11 mouse cellular contexts compared by ENCODE assay signal in genomic region chr3:56789155-56789554, GRCm38 (mm10).
DNase-seq lines count a peak whose midpoint lies in the region; ATAC-seq and TF ChIP-seq lines count a peak whose summit lies in the region.
"Had no signal": no experiment of that assay in that cellular context is flagged by ENCODE, and none has a peak within 500 bp of the region (broad histone marks: within the 10 kb centered on the region; RNA-seq: fewer than 3 reads in every experiment).

No protein-coding gene starts in this region.

- no peaks in the 10 kb centered on the region for H3K9me3 ChIP-seq in hindbrain, embryonic 10.5 days
- H3K9me3 ChIP-seq in hindbrain, embryonic 16.5 days (ENCODE audit: control insufficient read depth, low read length): no peaks in the 10 kb centered on the region
- H3K9me3 ChIP-seq in forebrain, postnatal 0 days (ENCODE audit: low read length): no peaks in the 10 kb centered on the region
- H3K9me3 ChIP-seq in stomach, postnatal 0 days (ENCODE audit: control insufficient read depth, low read length): no peaks in the 10 kb centered on the region
- H3K9me3 ChIP-seq: embryonic facial prominence, embryonic 12.5 days; G1E had no signal

- no peak overlapping the region for H3K27ac ChIP-seq in hindbrain, embryonic 10.5 days
- H3K27ac ChIP-seq in hindbrain, embryonic 16.5 days (ENCODE audit: low read depth, low read length): no peak overlapping the region
- peak overlapping the region; percentile 54; the same call in 1 of the 2 replicates for H3K27ac ChIP-seq in forebrain, postnatal 0 days (ENCODE audit: low read depth, low read length)
- H3K27ac ChIP-seq in stomach, postnatal 0 days (replicated peaks): no peak overlapping the region
- H3K27ac ChIP-seq: embryonic facial prominence, embryonic 12.5 days had no signal

- no peaks in the 10 kb centered on the region for H3K4me1 ChIP-seq in hindbrain, embryonic 10.5 days (replicated peaks)
- no peaks in the 10 kb centered on the region for H3K4me1 ChIP-seq in hindbrain, embryonic 16.5 days (ENCODE audit: control insufficient read depth, insufficient read depth, low read depth, low read length)
- no peaks in the 10 kb centered on the region for H3K4me1 ChIP-seq in forebrain, postnatal 0 days (ENCODE audit: insufficient read depth)
- no peaks in the 10 kb centered on the region for H3K4me1 ChIP-seq in stomach, postnatal 0 days (replicated peaks; ENCODE audit: control insufficient read depth, insufficient read depth)
- H3K4me1 ChIP-seq: embryonic facial prominence, embryonic 12.5 days had no signal

- TF ChIP-seq CTCF in forebrain, postnatal 0 days (IDR thresholded peaks at IDR 0.05; ENCODE audit: low read depth): no peak
- TF ChIP-seq CTCF in stomach, postnatal 0 days (IDR thresholded peaks at IDR 0.05; ENCODE audit: low read depth): no peak

- H3K4me3 ChIP-seq in hindbrain, embryonic 10.5 days: no peak overlapping the region
- no peak overlapping the region for H3K4me3 ChIP-seq in hindbrain, embryonic 16.5 days (ENCODE audit: low read length)
- no peak overlapping the region for H3K4me3 ChIP-seq in forebrain, postnatal 0 days (ENCODE audit: low read depth, low read length)
- no peak overlapping the region for H3K4me3 ChIP-seq in stomach, postnatal 0 days (ENCODE audit: low read depth, low read length)
- H3K4me3 ChIP-seq: embryonic facial prominence, embryonic 12.5 days had no signal

- H3K4me2 ChIP-seq in hindbrain, embryonic 16.5 days (ENCODE audit: low read length): no peak overlapping the region
- no peak overlapping the region for H3K4me2 ChIP-seq in forebrain, postnatal 0 days (ENCODE audit: low read depth)
- no peak overlapping the region for H3K4me2 ChIP-seq in stomach, postnatal 0 days (replicated peaks; ENCODE audit: low read depth)
- H3K4me2 ChIP-seq: embryonic facial prominence, embryonic 12.5 days had no signal

- peak; percentile 33 for DNase-seq in hindbrain, embryonic 10.5 days (ENCODE audit: low spot score)
- DNase-seq in right cerebral cortex, postnatal 10 days (ENCODE audit: low spot score in 2 of 2): peak; percentile 22 to 29
- DNase-seq in right cerebral cortex, postnatal 14 days: no peak
- peak; percentile 60 for DNase-seq in forebrain, postnatal 0 days
- peak; percentile 26 for DNase-seq in stomach, postnatal 0 days (ENCODE audit: low spot score)
- no peak for DNase-seq in layer of hippocampus, postnatal 25 days (ENCODE audit: extremely low spot score in 1 of 2, low spot score in 1 of 2)
- no peak for DNase-seq in heart, adult 18-20 months
- DNase-seq: thymus, postnatal 36 days had no signal

- H3K9ac ChIP-seq in hindbrain, embryonic 16.5 days (ENCODE audit: low read depth, low read length): no peak overlapping the region
- no peak overlapping the region for H3K9ac ChIP-seq in forebrain, postnatal 0 days
- H3K9ac ChIP-seq in stomach, postnatal 0 days (ENCODE audit: low read length): no peak overlapping the region
- H3K9ac ChIP-seq: embryonic facial prominence, embryonic 12.5 days had no signal

- no peaks in the 10 kb centered on the region for H3K27me3 ChIP-seq in hindbrain, embryonic 10.5 days (ENCODE audit: insufficient read depth, poor library complexity, severe bottlenecking)
- no peaks in the 10 kb centered on the region for H3K27me3 ChIP-seq in hindbrain, embryonic 16.5 days (replicated peaks; ENCODE audit: control insufficient read depth, insufficient read depth, low read length)
- H3K27me3 ChIP-seq in forebrain, postnatal 0 days (ENCODE audit: insufficient read depth, low read length): no peaks in the 10 kb centered on the region
- H3K27me3 ChIP-seq in stomach, postnatal 0 days (ENCODE audit: control insufficient read depth, insufficient read depth, low read length): no peaks in the 10 kb centered on the region
- H3K27me3 ChIP-seq: embryonic facial prominence, embryonic 12.5 days had no signal

- WGBS in hindbrain, embryonic 10.5 days: 55% methylated on average over 3 of the region's 3 CpGs
- 51% methylated on average over 3 of the region's 3 CpGs for WGBS in hindbrain, embryonic 16.5 days
- 34% methylated on average over 3 of the region's 3 CpGs for WGBS in forebrain, postnatal 0 days
- 29% methylated on average over 3 of the region's 3 CpGs for WGBS in stomach, postnatal 0 days

- ATAC-seq in hindbrain, embryonic 16.5 days: no peak
- ATAC-seq in forebrain, postnatal 0 days: peak; percentile 89
- ATAC-seq in stomach, postnatal 0 days (ENCODE audit: low FRiP score, low TSS enrichment): no peak

- no peaks in the 10 kb centered on the region for H3K36me3 ChIP-seq in hindbrain, embryonic 10.5 days
- no peaks in the 10 kb centered on the region for H3K36me3 ChIP-seq in hindbrain, embryonic 16.5 days (ENCODE audit: control insufficient read depth, insufficient read depth, low read length)
- H3K36me3 ChIP-seq in forebrain, postnatal 0 days (ENCODE audit: insufficient read depth): no peaks in the 10 kb centered on the region
- no peaks in the 10 kb centered on the region for H3K36me3 ChIP-seq in stomach, postnatal 0 days (ENCODE audit: control insufficient read depth, insufficient read depth, low read length)
- H3K36me3 ChIP-seq: embryonic facial prominence, embryonic 12.5 days; G1E had no signal

- TF ChIP-seq EP300 in stomach, postnatal 0 days (optimal IDR thresholded peaks at IDR 0.05): no peak

Comparison
In these comparisons a context has a peak if more than half of its experiments do, and no peak if none do; other contexts are left out.
1. DNase-seq: peak in hindbrain, embryonic 10.5 days (single experiment), right cerebral cortex, postnatal 10 days (2 of 2), forebrain, postnatal 0 days (single experiment) and stomach, postnatal 0 days (single experiment); none in right cerebral cortex, postnatal 14 days (single experiment), layer of hippocampus, postnatal 25 days (0 of 2) and heart, adult 18-20 months (0 of 2).